Mouse (Mus musculus) gastrocnemius, adult 2 months (tissue): ENCODE measurements at regions not wholly inside any gene's neighbourhood (a gene's known extent, or its start where the extent isn't known, plus 50 kb on each side); places are given as distances from the start of the nearest gene placed in this dataset.
"Not testable (repeated sequence)": the region's sequence is repeated elsewhere in the genome, so short reads cannot be mapped to it uniquely, and the experiment has no call there.

ENCODE experiments used
- DNase-seq: peaks from one replicate; pipeline ENCODE4 v3.0.0; 2022
- H3K27ac ChIP-seq: fragments of 200-600 bp; 2 replicates; pipeline ENCODE4 v1.8.1; 2022; ENCODE audit warnings: mild to moderate bottlenecking
- H3K4me3 ChIP-seq: fragments of 200-600 bp; 2 replicates; pipeline ENCODE4 v1.8.1; 2022; ENCODE audit warnings: mild to moderate bottlenecking, moderate library complexity
- CTCF ChIP-seq: fragments of 200-600 bp; IDR thresholded peaks from 2 replicates; pipeline ENCODE4 v1.8.1; 2022; ENCODE audit warnings: antibody characterized with exemption, mild to moderate bottlenecking, moderate library complexity
- intact Hi-C: fragments of 180-260 bp; cut with DNase I; formaldehyde crosslinking; loops from one replicate; pipeline ENCODE4 v1.15.1; 2025

DNA sequence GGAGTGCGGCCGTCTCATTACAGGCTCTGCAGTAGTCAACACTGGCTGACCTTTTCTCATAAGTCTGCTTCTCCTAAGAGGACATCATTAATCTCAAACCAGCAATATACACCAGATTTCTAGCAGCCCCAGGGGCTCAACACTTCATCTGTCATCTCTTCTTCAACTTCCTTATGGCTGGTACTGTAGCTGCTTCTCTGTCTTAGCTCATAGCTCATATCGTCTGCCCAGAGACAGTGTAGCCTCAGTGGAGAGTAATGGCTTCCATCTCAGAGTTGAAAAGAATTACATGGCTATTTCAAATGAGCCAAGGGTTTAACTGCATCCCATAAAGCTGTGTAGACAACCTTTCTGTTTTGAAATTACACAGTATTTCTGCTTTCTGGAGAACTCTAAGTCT, 326.2 kb upstream of the Impg1 start:
- H3K27ac ChIP-seq = no peak overlapping the region
- no peak for DNase-seq
- intact Hi-C loops = no loop called here
- no peak overlapping the region for H3K4me3 ChIP-seq
- no peak for TF ChIP-seq CTCF

DNA sequence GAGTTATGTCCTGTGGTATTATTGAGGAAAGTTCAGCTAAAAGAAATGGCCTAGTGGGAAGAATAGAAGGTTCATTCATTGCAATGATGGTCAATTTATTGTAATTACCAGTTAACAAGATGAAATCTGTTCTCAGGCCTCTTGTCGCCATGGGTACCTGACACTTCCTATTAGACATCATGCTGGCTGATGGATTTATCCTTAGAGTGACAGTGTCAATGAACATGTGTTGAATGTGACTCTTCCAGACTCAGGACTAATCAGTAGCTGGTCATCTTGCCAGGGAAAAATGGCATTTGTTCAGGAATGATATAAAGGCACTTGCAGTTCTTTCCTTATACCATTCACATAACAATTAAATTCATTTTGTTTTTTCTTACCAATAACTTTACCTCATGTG, 309.3 kb upstream of the Impg1 start:
- no peak for DNase-seq
- TF ChIP-seq CTCF = no peak
- Histone ChIP-seq H3K27ac (no peak overlapping the region), H3K4me3 (no peak overlapping the region)
- intact Hi-C loops = no loop called here

DNA sequence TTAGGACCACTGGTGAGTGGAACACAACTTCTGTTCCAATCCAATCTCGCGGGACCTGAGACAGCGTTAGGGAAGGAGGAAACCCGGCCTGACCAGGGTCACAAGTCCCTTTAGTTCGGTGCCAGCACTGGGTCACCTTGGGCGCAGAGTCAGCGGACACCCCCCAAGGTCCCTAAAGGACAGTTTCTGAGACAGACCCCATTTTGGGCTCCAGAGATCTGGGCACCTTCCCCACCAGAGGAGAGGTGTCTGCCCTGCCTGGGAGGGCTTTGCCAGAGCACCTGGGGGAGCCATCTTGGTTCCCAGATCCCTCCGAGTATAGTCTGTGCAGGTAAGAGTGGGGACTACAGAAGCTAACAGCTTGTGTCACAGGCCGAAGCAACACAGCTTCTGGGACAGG, 270.5 kb upstream of the Impg1 start:
- H3K27ac ChIP-seq, H3K4me3 ChIP-seq, DNase-seq, intact Hi-C loops: not testable (repeated sequence)

DNA sequence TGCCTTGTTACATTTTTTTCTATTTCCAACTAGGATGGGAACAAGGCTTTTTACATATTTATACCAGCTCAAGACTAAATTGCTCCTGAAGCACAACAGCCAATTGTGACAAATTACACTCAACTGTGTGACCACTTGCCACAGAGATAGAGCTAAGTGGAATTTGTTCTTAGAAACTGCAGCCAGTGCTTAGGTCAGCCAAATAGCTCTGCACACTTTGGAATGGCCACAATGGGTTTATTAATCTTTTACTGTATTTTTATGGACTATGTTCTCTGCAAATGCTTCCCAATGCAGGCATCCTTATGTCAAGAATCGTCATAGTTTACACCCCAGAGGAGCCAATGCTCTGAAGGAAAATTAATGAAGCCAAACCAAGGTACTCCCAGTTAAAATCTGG, 267.7 kb upstream of the Impg1 start:
- DNase-seq = no peak
- intact Hi-C loops = no loop called here
- H3K27ac ChIP-seq = no peak overlapping the region
- TF ChIP-seq CTCF = no peak
- no peak overlapping the region for H3K4me3 ChIP-seq

DNA sequence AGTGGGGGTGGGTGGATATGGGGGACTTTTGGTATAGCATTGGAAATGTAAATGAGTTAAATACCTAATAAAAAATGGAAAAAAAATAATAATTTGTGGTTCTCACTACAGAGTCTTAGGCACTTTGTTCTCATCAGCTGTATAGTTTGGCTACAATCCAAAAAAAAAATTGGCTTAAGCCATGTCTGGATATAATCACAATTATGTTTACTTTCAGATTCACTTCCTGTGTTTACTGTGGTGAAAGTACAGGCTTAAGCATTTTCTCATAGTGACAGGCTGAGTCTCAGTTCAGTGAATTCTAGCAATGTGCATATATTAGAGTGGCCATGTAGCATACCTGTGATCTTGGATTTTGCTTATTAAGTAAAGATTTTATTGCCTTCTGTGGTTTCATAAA, 258.4 kb upstream of the Impg1 start:
- intact Hi-C loops = no loop called here
- Histone ChIP-seq H3K4me3 (no peak overlapping the region), H3K27ac (no peak overlapping the region)
- no peak for TF ChIP-seq CTCF
- DNase-seq = no peak

DNA sequence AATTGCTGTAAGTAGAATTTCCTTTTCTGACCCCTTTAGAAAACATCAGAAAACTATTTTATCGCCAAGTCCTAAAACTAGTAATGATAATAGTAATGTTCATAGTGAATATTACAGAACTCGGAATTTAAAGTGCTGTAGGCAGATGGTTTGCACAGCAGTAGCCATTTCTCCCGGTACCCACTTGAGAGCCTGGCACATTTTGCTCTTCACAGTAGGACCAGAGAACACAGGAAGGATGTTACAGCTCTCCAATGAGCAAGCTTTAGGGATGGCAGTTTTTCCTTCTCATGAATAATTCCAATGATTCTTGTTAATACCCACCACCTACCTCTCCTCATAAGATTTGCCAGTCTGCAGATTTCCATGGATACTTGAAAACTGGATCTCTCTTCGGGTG, 253.2 kb upstream of the Impg1 start:
- no peak for DNase-seq
- Histone ChIP-seq H3K27ac (no peak overlapping the region), H3K4me3 (no peak overlapping the region)
- intact Hi-C loops = no loop called here
- TF ChIP-seq CTCF = no peak

DNA sequence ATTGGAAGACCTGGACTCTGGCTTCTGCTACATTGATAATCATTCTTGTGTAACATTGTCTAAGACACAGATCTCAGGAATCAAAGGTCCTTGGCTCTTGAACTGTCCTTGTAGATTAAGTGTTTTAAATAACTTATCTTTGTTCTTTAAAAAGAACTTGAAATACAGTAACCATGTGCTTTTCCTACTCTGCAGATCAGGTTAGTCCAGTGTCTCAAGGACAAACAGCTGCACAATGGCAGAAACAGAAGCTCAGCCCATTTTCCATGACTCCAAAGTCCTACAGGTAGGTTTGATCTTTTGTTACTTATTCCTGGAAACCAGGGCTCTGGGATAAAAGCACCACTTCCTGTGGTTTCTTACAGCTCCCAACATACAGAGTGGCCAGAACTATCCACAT, 244.5 kb upstream of the Impg1 start:
- no peak overlapping the region for H3K27ac ChIP-seq
- TF ChIP-seq CTCF = no peak
- DNase-seq = no peak
- intact Hi-C loops = no loop called here
- no peak overlapping the region for H3K4me3 ChIP-seq

DNA sequence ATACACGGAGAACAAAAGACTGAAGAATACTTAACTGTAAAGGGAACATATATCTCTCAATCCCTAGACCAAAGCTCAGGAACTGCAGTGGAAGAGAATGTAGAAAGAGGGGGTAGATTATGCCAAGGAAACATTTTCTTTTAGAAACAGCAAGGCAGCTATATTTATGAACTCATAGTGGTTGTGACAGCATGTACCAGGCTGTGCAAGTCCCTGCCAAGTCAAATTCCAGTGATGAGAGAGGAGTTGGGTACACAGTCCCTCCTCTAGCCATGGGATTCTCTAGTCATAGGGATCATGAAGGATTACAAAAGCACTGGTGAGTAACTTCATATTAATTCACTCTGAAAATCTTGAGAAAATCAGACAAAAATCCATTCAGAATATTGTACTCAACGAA, 240.0 kb upstream of the Impg1 start:
- Histone ChIP-seq H3K27ac (no peak overlapping the region), H3K4me3 (no peak overlapping the region)
- no peak for DNase-seq
- intact Hi-C loops = no loop called here
- TF ChIP-seq CTCF = no peak

DNA sequence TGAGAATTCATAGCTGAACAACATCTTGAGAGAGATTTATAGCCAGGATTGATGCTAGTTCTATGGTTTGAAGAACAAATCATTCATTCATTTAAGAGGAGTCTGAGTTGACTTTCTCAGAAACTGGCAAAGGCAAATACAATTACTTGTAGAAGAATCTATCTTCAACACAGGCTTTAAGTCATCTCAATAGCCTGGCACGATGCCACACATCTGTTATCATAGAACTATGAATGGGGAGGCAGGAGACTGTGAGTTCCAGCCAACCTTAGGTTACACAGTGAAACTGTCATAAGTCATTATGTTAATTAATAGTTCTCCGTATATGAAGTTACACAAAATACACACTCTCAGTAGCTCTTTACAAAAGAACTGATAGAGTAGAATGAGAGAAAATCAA, 231.9 kb upstream of the Impg1 start:
- Histone ChIP-seq H3K4me3 (no peak overlapping the region), H3K27ac (no peak overlapping the region)
- no peak for TF ChIP-seq CTCF
- intact Hi-C loops = no loop called here
- no peak for DNase-seq

DNA sequence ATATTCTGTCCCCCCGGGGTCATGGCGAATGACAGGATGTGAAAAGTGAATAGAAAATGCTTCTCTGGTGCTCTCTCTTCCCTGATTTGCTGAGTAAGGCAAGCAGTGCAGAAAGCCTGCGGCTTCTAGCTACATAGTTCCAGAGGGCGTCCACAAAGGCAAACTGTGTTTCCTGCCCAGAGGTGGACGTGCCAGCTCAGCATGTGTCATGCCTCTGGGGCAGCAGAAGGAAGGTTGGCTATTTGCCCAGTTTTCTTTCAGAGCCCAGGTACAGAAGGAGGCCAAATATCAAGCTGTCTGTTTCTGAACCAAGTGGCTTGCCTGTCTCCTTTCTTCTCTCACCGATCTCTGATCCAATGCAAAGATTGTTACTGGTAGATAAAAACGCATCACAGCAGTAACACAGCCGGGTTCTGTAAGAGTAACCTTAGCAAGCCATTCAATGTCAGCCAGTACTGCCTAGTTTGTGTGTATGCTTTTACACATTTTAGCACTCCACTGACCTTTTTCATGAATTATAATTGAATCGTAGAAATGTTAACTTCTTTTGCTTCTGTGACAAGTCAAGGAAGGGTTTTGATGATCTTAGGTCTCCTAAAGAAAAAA, 223.3 kb upstream of the Impg1 start:
- Histone ChIP-seq H3K4me3 (no peak overlapping the region), H3K27ac (no peak overlapping the region)
- no peak for DNase-seq
- intact Hi-C loops = no loop called here
- TF ChIP-seq CTCF = no peak

DNA sequence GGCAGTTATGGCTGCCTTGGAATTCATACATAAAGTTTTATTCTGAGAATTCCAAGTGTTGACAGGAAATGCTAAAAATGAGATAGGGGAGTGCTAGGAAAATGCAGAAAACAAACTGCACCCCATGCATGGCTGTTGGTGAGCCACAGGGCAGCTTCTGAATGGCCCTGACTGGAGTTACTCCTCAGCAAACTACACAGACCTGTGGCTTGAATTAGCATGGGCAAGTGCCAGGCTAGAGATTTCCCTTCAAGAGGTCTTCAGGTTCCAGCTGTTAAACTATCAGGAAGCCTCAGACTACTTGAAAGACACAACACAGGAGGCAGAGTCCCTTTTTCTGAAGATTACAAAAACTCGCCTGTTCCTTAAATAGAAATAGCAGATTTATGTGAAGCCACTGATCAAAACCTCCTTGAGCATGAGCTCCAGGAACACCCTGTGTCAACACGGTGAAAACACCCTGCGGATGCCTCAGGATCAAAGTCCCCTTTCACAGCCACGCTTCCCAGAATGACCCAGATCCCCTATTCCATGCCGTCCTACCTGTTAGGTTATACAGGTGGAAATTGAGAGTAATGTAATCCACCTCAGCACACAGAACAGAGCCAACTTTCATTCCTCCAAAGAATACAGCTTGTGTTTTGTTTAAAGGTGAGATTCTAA, 217.9 kb upstream of the Impg1 start:
- Histone ChIP-seq H3K4me3 (no peak overlapping the region), H3K27ac (no peak overlapping the region)
- TF ChIP-seq CTCF = no peak
- DNase-seq = no peak
- intact Hi-C loops = no loop called here

DNA sequence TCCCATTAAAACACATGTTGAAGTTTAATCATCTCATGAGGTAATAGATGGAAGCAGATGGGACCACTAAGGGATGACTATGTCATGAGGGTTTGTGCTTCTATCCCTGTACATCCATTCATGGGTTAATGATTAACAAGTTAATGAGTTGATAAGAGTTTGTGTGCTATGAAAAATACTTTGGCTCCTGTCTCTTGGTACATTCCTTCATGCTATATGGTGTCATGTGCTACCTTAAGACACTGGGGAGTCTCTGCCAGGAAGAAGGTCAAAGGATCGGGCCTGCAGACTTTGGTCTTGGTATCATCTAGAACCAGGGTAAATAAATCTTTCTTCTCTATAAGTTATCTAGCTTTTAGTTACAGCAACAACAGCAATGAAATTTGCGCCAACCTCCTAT, 216.4 kb upstream of the Impg1 start:
- intact Hi-C loops = no loop called here
- Histone ChIP-seq H3K4me3 (no peak overlapping the region), H3K27ac (no peak overlapping the region)
- no peak for DNase-seq
- TF ChIP-seq CTCF = no peak

DNA sequence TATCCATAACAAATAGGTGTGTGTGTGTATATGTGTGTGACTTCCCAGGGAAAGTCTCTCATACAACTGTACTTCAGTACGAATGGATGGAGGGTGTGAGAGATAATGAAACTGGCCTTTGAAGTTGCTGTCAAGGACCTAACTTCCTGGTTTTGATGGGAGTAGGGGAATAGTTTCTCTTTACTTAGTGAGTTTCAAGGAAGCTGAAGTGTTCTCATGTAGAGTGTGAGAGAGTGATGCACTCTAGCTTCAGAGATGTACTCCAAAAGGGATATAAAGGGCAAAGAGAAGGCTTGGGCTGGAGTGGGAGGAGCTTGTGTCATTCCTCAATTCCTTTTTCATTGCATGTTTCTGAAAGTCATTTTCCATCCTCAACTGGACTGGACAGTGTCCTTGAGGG, 206.2 kb upstream of the Impg1 start:
- Histone ChIP-seq H3K4me3 (no peak overlapping the region), H3K27ac (no peak overlapping the region)
- no peak for TF ChIP-seq CTCF
- intact Hi-C loops = no loop called here
- no peak for DNase-seq

DNA sequence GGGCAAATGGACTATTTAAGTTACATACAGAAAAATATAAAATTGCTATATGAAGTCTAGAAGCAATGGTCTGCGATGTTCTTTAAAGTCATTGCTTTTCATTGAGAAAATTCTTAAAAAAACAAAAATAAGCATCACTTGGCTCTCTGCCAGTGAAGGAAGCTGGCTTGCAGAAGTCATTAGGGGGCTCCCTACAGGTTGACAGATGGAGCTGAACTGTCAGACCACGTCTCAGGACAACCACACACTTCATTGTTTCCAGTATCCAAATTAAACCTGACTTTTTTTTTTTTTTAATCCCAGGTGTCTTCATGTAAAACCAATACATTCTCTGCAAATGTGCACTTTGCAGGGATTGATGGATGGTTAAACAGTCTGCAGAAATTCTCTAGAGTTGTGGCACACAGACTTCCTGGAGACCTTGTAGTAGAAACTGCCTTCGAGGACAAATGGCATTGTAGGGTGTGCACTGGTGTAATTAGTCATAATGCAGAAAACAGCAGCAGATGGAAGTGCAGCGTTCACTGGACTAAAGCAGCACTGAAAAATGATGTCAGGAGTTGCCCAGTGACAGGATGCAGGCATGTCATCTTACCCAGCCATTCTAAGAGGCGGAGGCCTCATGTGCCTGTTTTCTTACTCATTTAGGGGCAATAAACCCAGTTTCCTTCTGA, 203.4 kb upstream of the Impg1 start:
- Histone ChIP-seq H3K27ac (no peak overlapping the region), H3K4me3 (no peak overlapping the region)
- TF ChIP-seq CTCF = no peak
- DNase-seq = no peak
- intact Hi-C loops = no loop called here
